Mouse (Mus musculus): Measurements from ENCODE around the gene Rfc3. TPM values are rescaled to one million over a fixed set of nuclear protein-coding genes. Genes with fewer than 3 reads are reported as not detected.
"Not testable (repeated sequence)": the region's sequence is repeated elsewhere in the genome, so short reads cannot be mapped to it uniquely, and the experiment has no call there.

Gene Rfc3
- 71.4 and 76.8 TPM in 2 replicates for polyA plus RNA-seq (2015; fragmentation: Nextera tagmentation; extraction: Ambion mirVana)

DNA sequence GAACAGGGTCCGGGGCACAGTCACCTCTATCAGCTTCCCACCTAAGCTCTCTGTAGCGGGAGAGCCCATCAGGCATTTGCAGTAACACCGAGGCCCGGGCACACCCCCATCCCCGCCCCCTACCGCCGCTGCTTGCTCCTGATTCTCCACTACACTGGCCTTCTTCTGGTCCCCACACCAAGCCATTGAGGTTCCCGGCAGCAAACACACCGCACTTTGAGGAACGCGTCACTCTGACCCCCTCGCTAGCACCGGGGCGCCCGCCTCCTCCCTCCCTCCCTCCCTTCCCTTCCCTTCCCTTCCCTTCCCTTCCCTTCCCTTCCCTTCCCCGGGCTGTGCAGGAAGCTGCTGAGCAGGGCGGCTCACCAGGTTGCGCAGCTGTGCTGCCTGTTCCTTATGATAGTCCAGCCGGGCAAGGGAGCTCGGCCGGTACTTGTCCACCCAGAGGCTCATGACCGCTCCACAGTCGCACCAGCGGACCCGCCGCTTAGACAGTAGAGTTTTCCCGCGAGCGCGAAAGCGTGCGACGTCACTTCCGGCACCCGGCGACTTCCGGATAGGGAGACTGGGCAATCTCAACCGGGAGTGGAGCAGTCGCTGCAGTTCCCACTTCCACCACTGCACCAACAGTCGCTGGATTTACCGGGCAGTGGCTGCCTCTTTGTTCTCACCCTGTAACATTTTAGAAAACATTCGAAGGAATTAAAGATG is at the start of gene Rfc3:
Gene Rfc3 (minus strand): TSS at position 543 of the 711 bp plus-strand sequence.
- Histone ChIP-seq H3K9ac (peak within 1 kb of the TSS; percentile 59), H3K9me3 (replicated peaks) (no peaks in the 10 kb centered on the region), H3K36me3 (peaks cover 31% of the 10 kb centered on the region), H3K4me1 (peaks cover 8% of the 10 kb centered on the region; the same call in 1 of the 2 replicates), H3K4me3 (replicated peaks) (peak within 1 kb of the TSS; percentile 60), H3K4me2 (replicated peaks) (peak within 1 kb of the TSS; percentile 58), H3K27ac (replicated peaks) (peak within 1 kb of the TSS; percentile 73), H3K27me3 (no peaks in the 10 kb centered on the region)
- peak; percentile 97 for ATAC-seq (ENCODE audit: insufficient number of reproducible peaks, low FRiP score, low TSS enrichment, low read depth)
- WGBS = 1% methylated on average over 41 of the region's 42 CpGs

DNA sequence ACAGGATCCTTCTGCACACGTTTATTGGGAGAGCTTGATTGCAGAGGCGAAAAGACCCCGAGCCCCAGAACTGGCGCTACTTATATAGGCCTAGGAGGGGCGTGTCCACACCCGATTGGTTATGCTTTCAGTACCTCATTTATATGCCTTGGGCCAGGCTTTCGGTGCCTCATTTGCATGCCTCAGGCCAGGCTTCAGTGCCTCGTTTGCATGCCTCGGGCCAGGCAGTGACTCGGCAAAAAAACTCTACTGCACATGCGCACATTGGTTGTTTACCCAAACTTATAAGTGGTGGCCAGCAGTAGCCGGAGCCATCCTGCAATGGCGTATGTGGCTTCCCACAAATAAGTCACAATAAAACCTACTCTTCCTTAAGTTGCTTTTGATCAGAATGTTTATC is 42.6 kb upstream of the Rfc3 start:
- H3K4me2 ChIP-seq (replicated peaks); ATAC-seq (ENCODE audit: insufficient number of reproducible peaks, low FRiP score, low TSS enrichment, low read depth); H3K4me1 ChIP-seq; H3K9ac ChIP-seq; H3K9me3 ChIP-seq (replicated peaks); H3K4me3 ChIP-seq (replicated peaks); H3K36me3 ChIP-seq; H3K27me3 ChIP-seq; H3K27ac ChIP-seq (replicated peaks): not testable (repeated sequence)
- WGBS = 87% methylated on average over 13 of the region's 13 CpGs

DNA sequence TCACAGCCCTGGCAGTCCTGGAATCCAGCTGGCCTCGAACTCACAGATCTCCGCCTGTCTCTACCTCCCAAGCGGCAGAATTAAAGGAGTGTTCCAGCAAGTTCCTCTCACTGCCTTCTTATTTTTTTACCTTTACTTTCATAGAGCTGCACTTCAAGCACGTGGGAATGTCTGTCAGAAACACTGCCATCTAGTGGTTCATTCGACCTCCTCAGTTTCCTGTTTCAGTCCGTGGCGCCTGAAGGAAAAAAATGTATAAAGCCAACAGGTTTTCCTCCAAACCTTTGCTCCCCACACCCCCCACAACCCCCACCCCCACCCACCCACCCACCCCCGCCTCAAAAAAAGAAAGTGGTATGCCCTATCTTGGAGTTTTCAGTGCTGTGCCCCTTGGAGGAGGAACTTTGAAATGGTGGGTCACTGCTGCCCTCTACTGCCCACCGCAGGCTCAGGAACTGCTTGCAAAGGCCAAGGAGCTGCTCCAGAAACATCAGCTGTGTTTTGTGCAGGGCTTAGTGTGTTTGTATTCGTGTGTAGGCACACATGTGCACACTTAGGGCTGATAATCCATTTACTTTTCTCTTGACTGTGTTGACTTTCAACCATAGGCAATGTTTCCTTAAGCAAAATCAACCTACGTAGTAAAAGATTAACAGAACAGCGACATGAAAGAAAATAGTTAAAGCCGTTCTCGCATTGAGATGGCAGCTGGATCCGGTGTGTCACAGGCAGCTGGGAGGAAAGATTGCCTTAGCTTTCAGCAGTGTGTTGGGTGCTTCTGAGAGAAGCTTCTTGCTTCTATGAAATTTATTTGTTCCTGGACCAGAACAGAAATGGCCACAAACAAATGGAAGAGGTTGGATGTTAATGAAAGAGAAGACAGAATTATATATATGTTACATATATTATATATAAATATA is 35.8 kb upstream of the Rfc3 start:
- Histone ChIP-seq H3K27ac (replicated peaks) (no peak overlapping the region), H3K4me1 (no peaks in the 10 kb centered on the region), H3K27me3 (no peaks in the 10 kb centered on the region), H3K36me3 (no peaks in the 10 kb centered on the region), H3K9me3 (replicated peaks) (no peaks in the 10 kb centered on the region), H3K9ac (no peak overlapping the region), H3K4me3 (replicated peaks) (0 out of 2 replicates have a peak overlapping the region, but pooled peaks have one; percentile 11), H3K4me2 (replicated peaks) (peak overlapping the region; percentile 42)
- 19% methylated on average over 15 of the region's 15 CpGs for WGBS
- ATAC-seq (ENCODE audit: insufficient number of reproducible peaks, low FRiP score, low TSS enrichment, low read depth) = peak; percentile 75

DNA sequence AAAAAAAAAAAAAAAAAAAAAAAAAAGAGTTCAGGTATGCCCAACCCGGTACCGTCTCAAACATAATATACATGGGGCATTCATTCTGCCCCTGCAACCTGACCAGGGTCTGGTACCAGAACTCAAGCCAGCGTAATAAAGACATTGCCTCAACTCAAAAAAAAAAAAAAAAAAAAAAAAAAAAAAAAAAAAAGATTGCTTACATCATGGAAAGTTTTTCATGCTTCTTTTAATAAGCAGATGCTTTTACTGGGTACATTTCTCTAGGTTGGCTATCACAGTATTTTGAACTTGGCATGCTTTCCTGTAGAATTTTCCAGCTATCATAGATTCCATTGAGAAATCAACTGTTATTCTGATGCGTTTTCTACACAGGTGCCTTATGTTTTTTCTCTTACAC is 11.2 kb upstream of the Rfc3 start:
- 89% methylated on average over 4 of the region's 4 CpGs for WGBS
- no peak overlapping the region for H3K27ac ChIP-seq (replicated peaks)

DNA sequence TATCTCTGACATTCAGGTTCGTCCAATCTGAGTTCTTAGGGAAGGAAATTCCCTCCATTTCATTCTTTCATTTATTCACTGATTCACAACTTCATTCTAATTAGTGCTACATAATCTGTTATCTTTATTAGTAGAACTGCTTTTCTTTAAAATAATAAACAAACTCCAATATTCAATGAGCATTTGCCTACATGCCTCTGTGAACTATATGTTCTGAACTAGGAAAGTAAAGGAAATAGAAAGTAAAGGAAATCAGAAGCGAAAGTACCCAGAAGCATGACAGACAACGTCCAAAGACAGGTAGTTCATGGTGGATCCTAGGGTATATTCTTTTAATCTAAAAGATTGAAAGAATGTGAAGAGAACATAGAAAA is 356 bp upstream of the Rfc3 start:
- no peaks in the 10 kb centered on the region for H3K9me3 ChIP-seq (replicated peaks)
- peak overlapping the region; percentile 60 for H3K4me3 ChIP-seq (replicated peaks)
- peaks cover 8% of the 10 kb centered on the region; the same call in 1 of the 2 replicates for H3K4me1 ChIP-seq
- H3K9ac ChIP-seq = no peak overlapping the region
- peak overlapping the region; percentile 58 for H3K4me2 ChIP-seq (replicated peaks)
- H3K27ac ChIP-seq (replicated peaks) = 0 out of 2 replicates have a peak overlapping the region, but pooled peaks have one; percentile 73
- peaks cover 26% of the 10 kb centered on the region for H3K36me3 ChIP-seq
- ATAC-seq (ENCODE audit: insufficient number of reproducible peaks, low FRiP score, low TSS enrichment, low read depth) = no peak
- 66% methylated on average over 3 of the region's 3 CpGs for WGBS
- no peaks in the 10 kb centered on the region for H3K27me3 ChIP-seq

More for the DNA sequence above, 11.2 kb upstream of the Rfc3 start:
- Histone ChIP-seq H3K9me3 (replicated peaks) (no peaks in the 10 kb centered on the region), H3K4me2 (replicated peaks) (no peak overlapping the region), H3K36me3 (no peaks in the 10 kb centered on the region), H3K9ac (no peak overlapping the region), H3K27me3 (no peaks in the 10 kb centered on the region), H3K4me1 (no peaks in the 10 kb centered on the region), H3K4me3 (replicated peaks) (no peak overlapping the region)
- ATAC-seq (ENCODE audit: insufficient number of reproducible peaks, low FRiP score, low TSS enrichment, low read depth) = no peak

DNA sequence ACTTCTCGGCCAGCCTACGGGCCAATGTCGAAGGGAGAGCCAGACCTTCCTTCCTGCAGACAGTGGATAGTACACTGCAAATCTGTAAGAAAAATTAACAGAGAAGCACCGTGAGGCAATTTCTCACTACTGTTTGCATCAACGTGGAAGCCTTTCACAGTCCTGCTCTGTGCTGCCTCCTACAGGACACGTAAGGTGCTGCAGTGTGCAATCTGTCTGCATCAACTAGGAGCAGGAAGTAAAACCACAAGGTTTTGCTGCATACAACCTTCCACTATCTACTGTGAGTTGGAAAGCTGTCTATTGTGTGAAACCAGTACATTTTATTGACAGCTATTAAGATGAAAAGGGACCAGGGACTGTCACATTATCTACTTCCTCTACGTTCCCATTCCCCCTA is 6.2 kb downstream of the Rfc3 start:
- Histone ChIP-seq H3K4me2 (replicated peaks) (no peak overlapping the region), H3K36me3 (peaks cover 80% of the 10 kb centered on the region), H3K27ac (replicated peaks) (no peak overlapping the region), H3K9ac (no peak overlapping the region), H3K9me3 (replicated peaks) (no peaks in the 10 kb centered on the region), H3K4me3 (replicated peaks) (no peak overlapping the region), H3K4me1 (peaks cover 5% of the 10 kb centered on the region; the same call in 1 of the 2 replicates), H3K27me3 (no peaks in the 10 kb centered on the region)
- WGBS = 96% methylated on average over 7 of the region's 7 CpGs
- no peak for ATAC-seq (ENCODE audit: insufficient number of reproducible peaks, low FRiP score, low TSS enrichment, low read depth)

DNA sequence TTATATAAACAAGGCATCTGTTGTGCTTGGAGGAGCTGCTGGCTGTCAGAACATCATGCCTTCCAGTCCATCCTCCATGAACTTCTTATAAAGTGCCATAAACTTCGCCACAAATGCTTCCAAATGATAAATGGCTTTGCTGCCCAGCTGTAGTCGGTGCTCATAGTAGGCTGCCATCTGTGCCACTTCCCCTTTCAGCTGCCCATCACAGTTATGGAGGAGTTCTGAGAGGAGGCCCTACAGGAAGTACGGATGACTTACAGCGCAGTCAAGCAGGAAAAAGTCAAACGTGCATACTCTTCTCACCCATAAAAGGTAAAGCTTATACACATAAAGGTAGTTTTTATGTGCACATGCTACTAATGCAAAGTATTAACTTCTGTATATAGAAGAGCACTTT is 8.2 kb downstream of the Rfc3 start:
- H3K4me1 ChIP-seq = no peaks in the 10 kb centered on the region
- ATAC-seq (ENCODE audit: insufficient number of reproducible peaks, low FRiP score, low TSS enrichment, low read depth) = no peak

DNA sequence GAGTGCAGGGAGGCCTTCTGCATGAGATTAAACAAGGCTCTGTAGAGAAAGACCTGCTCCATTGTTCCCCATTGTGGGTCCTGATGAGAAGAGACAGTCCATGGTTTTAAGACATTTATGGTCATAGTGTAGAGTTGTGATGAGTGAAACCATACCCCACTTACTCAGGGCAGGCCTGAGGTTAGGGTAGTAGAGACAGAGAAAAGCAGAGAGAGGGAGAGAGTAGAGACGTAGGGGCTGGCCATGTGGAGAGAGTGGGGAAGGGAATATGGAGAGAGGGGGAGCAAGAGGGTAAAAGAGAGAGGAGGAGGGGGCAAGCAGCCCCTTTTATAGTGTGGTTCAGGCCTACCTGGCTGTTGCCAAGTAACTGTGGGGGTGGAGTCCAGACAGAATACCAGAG is 8.9 kb downstream of the Rfc3 start:
- H3K4me2 ChIP-seq (replicated peaks) = no peak overlapping the region
- 96% methylated on average over 1 of the region's 1 CpGs for WGBS
- no peak overlapping the region for H3K27ac ChIP-seq (replicated peaks)
- peaks cover 60% of the 10 kb centered on the region for H3K36me3 ChIP-seq
- H3K9ac ChIP-seq = no peak overlapping the region
- no peak overlapping the region for H3K4me3 ChIP-seq (replicated peaks)
- no peak; the same call in 1 of the 2 replicates for ATAC-seq (ENCODE audit: insufficient number of reproducible peaks, low FRiP score, low TSS enrichment, low read depth)
- H3K4me1 ChIP-seq = no peaks in the 10 kb centered on the region
- H3K27me3 ChIP-seq = no peaks in the 10 kb centered on the region
- no peaks in the 10 kb centered on the region for H3K9me3 ChIP-seq (replicated peaks)

More for the DNA sequence above, 8.2 kb downstream of the Rfc3 start:
- no peaks in the 10 kb centered on the region for H3K9me3 ChIP-seq (replicated peaks)
- 92% methylated on average over 5 of the region's 5 CpGs for WGBS
- H3K27ac ChIP-seq (replicated peaks) = no peak overlapping the region
- no peaks in the 10 kb centered on the region for H3K27me3 ChIP-seq
- H3K4me2 ChIP-seq (replicated peaks) = no peak overlapping the region
- H3K9ac ChIP-seq = no peak overlapping the region
- peaks cover 67% of the 10 kb centered on the region for H3K36me3 ChIP-seq
- no peak overlapping the region for H3K4me3 ChIP-seq (replicated peaks)

DNA sequence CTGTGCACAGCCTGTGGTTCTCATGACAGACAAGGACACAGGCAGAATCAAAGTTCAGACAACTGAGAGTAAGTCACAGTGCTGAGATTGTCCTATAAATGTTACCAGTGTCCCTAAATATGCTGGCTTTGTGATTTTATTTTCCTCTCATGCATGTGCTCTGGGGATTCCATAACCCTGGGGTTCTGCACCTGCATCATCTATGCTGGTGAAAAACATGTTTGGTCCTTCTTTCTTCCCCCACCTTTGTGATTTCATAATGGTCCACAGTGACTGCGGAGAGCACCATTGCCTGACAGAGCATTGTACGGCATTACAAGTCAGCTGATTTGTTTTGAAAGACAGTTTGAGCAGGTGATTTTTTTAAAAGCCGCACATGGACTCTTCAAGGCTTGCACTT is 45.1 kb downstream of the Rfc3 start, which contains the start of gene Vmn2r18:
Gene Vmn2r18 (minus strand): TSS at position 101 of the 400 bp plus-strand sequence.
- WGBS = 92% methylated on average over 3 of the region's 3 CpGs
- Histone ChIP-seq H3K4me2 (replicated peaks) (no peak within 1 kb of the TSS), H3K27ac (replicated peaks) (no peak within 1 kb of the TSS), H3K9me3 (replicated peaks) (no peaks in the 10 kb centered on the region), H3K4me3 (replicated peaks) (no peak within 1 kb of the TSS), H3K36me3 (no peaks in the 10 kb centered on the region), H3K4me1 (no peaks in the 10 kb centered on the region), H3K9ac (no peak within 1 kb of the TSS), H3K27me3 (no peaks in the 10 kb centered on the region)
- ATAC-seq (ENCODE audit: insufficient number of reproducible peaks, low FRiP score, low TSS enrichment, low read depth) = no peak

DNA sequence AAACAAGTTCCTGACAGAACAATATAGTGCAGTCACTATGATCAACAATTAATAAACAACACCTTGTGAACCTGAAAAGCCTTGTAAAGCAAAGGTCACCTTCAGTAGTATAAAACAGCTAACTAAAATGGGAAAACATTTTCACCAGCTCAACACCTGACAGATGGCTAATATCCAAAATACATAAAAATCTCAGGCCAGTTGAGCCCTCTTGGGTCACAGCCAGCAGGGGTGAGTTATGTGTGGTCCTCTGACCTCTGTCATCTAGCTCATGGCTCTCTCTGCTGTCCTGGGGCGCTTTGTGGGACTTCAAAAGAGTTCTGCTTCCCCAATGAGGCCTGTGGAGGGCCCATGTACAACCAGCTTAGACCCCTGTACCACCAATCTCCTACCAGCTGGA is 49.3 kb downstream of the Rfc3 start:
- Histone ChIP-seq H3K9me3 (replicated peaks) (no peaks in the 10 kb centered on the region), H3K36me3 (no peaks in the 10 kb centered on the region), H3K27me3 (no peaks in the 10 kb centered on the region), H3K4me1 (no peaks in the 10 kb centered on the region), H3K9ac (no peak overlapping the region), H3K4me2 (replicated peaks) (no peak overlapping the region), H3K27ac (replicated peaks) (no peak overlapping the region), H3K4me3 (replicated peaks) (no peak overlapping the region)
- 42% methylated on average over 1 of the region's 1 CpGs for WGBS
- no peak for ATAC-seq (ENCODE audit: insufficient number of reproducible peaks, low FRiP score, low TSS enrichment, low read depth)
